Mouse (Mus musculus) small intestine, adult 2 months (tissue): ENCODE measurements around the gene C4b.

ENCODE experiments used
- CTCF ChIP-seq: fragments of 200-500 bp; IDR thresholded peaks from 2 replicates; pipeline ENCODE4 v1.5.1; 2012; ENCODE audit warnings: low read depth, mild to moderate bottlenecking, control low read depth, inconsistent platforms, low read length, moderate library complexity, mixed read lengths; ENCODE audit not compliant: insufficient replicate concordance, insufficient read length; ENCODE audit errors: extremely low read depth
- POLR2A ChIP-seq: fragments of 200-500 bp; IDR thresholded peaks from 2 replicates; pipeline ENCODE4 v1.6.1; 2012; ENCODE audit warnings: low read depth, mild to moderate bottlenecking, control low read depth, inconsistent platforms, low read length, moderate library complexity

- TF ChIP-seq CTCF (no peak), POLR2A (no peak)
Observed at GRCm38 (mm10) chr17:34690458-34690857, 53.2 kb downstream of the C4b start.
